Mouse (Mus musculus) heart, postnatal 4 days (tissue): Measurements from ENCODE around the gene Sccpdh. TPM values are rescaled to one million over a fixed set of nuclear protein-coding genes. Genes with fewer than 3 reads are reported as not detected.

Source experiments
- DNase-seq: peaks from one replicate; pipeline ENCODE4 v3.0.0; 2021
- total RNA-seq, 2 experiments: library from RNA; stranded (reverse); gene quantifications; 2 replicates each; pipeline ENCODE4 v1.2.3; 2021

Gene Sccpdh
- total RNA-seq, 2 experiments from 2014 or later: 65.1 to 70.9 TPM

GRCm38 (mm10) chr1:179734500-179735474 lies 66.8 kb downstream of the Sccpdh start:
- DNase-seq: peak; percentile 78

- DNase-seq: no peak
Measured at GRCm38 (mm10) chr1:179736483-179736882, 68.5 kb downstream of the Sccpdh start.

Other genes starting within 250 kb of the Sccpdh start
- 1 to 10 TPM; 8.0 to 8.4 TPM for gene Smyd3, start 150.2 kb upstream of the Sccpdh start, total RNA-seq
- 10 to 100 TPM; 23.0 to 25.1 TPM for gene Tfb2m, start 121.9 kb upstream of the Sccpdh start, total RNA-seq
- 10 to 100 TPM; 31.6 to 31.8 TPM for gene Cnst, start 121.8 kb upstream of the Sccpdh start, total RNA-seq
- gene Kif28, start 77.1 kb downstream of the Sccpdh start, total RNA-seq: under 1 TPM; 0.12 to 0.14 TPM
- gene Gm10518, start 135.2 kb downstream of the Sccpdh start, total RNA-seq: not detected
- gene Ahctf1, start 135.5 kb downstream of the Sccpdh start, total RNA-seq: 10 to 100 TPM; 27.9 to 32.6 TPM